Mouse (Mus musculus) limb, embryonic 11.5 days (tissue): Measurements from ENCODE around the gene Pitpnm1. TPM values are rescaled to one million over a fixed set of nuclear protein-coding genes. Genes with fewer than 3 reads are reported as not detected.
"Not testable (repeated sequence)": the region's sequence is repeated elsewhere in the genome, so short reads cannot be mapped to it uniquely, and the experiment has no call there.

Experiments
- ATAC-seq: fragments of 200-750 bp; cut with Nextera tagmentation; 2 replicates; pipeline ENCODE4 v1.8.0; 2017; ENCODE audit warnings: low read depth; ENCODE audit not compliant: insufficient number of reproducible peaks, low FRiP score, low TSS enrichment
- DNase-seq: peaks from one replicate; pipeline ENCODE4 v3.0.0-alpha.2; 2015; ENCODE audit warnings: low spot score
- H3K27ac ChIP-seq: fragments of 300-500 bp; sonication (generic); replicated peaks from 2 replicates; pipeline ENCODE4 v1.5.1; 2014; ENCODE audit warnings: low read depth, mild to moderate bottlenecking, low read length
- H3K27me3 ChIP-seq: fragments of 300-500 bp; sonication (generic); 2 replicates; pipeline ENCODE4 v1.6.1; 2014; ENCODE audit warnings: mild to moderate bottlenecking, low read length, mixed read lengths; ENCODE audit not compliant: control insufficient read depth, insufficient read depth
- H3K36me3 ChIP-seq: fragments of 300-500 bp; sonication (generic); 2 replicates; pipeline ENCODE4 v1.6.1; 2014; ENCODE audit warnings: mild to moderate bottlenecking, low read length, moderate library complexity, mixed read lengths; ENCODE audit not compliant: control insufficient read depth, insufficient read depth
- H3K4me1 ChIP-seq: fragments of 300-500 bp; sonication (generic); 2 replicates; pipeline ENCODE4 v1.6.1; 2014; ENCODE audit warnings: low read length, mixed read lengths; ENCODE audit not compliant: control insufficient read depth, insufficient read depth
- H3K4me2 ChIP-seq: fragments of 300-500 bp; sonication (generic); 2 replicates; pipeline ENCODE4 v1.6.1; 2014; ENCODE audit warnings: low read depth, mild to moderate bottlenecking, moderate library complexity; ENCODE audit not compliant: severe bottlenecking
- H3K4me3 ChIP-seq: fragments of 300-500 bp; sonication (generic); 2 replicates; pipeline ENCODE4 v1.5.1; 2014; ENCODE audit warnings: low read depth, low read length
- H3K9ac ChIP-seq: fragments of 300-500 bp; sonication (generic); 2 replicates; pipeline ENCODE4 v1.6.1; 2014; ENCODE audit warnings: mild to moderate bottlenecking, low read length
- H3K9me3 ChIP-seq: fragments of 300-500 bp; sonication (generic); 2 replicates; pipeline ENCODE4 v1.6.1; 2016; ENCODE audit warnings: low read length; ENCODE audit not compliant: control insufficient read depth
- WGBS: fragments of 180-500 bp; shearing (Covaris S2); extraction: QIAGEN DNeasy Blood & Tissue Kit; methylation state at CpG from one replicate; pipeline ENCODE4 v1.1.7; 2014; 5-methylcytosine and 5-hydroxymethylcytosine counted together
- polyA plus RNA-seq: library from polyadenylated mRNA; unstranded; fragments of >200 nt; fragmentation: Nextera tagmentation; extraction: Ambion mirVana; gene quantifications from 2 replicates; pipeline ENCODE4 v1.2.1, GENCODE M21; 2014

Pitpnm1 gene
- polyA plus RNA-seq, 1 experiment from 2014 or later, result 4.8 TPM

DNA sequence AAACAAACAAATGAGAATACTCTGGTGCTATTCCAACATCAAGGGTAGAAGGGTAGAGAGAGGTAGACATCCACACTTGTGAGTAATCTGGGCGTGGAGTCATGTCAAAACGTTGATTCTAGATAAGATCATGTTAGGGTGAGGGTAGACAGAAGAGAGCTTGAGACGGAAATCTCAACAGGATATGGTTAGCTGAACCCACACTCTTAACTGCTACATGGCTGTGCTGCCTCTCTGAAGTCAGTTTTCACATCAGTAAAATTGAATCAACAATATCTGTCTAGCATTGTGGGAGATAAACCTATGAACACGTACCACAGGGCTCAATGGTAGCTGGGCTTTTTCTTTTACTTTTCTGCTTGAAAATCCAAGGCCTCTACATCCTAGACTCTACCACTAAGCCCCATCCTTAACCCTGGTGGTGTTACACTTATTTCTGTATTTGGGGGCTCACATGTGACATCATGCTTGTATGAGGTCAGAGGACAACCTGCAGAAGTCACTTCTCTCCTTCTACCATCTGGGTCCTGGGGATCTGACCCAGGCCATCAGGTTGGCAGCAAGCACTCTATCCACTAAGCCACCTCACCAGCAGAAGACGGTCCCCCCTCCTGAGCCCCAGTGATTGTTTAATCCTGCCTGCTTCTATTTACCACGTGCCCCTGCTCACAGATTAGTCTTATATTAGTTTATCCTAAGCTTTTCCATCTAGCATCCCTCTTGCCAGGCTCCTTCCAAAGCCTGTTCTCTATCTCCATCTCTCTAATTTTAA is 20.1 kb downstream of the Pitpnm1 start:
- DNase-seq (no peak), ATAC-seq (no peak)
- no peaks in the 10 kb centered on the region for H3K27me3 ChIP-seq
- H3K27ac ChIP-seq, result no peak overlapping the region
- no peak overlapping the region for H3K4me3 ChIP-seq
- H3K36me3 ChIP-seq, result peaks cover 5% of the 10 kb centered on the region; the same call in 1 of the 2 replicates
- 94% methylated on average over 6 of the region's 6 CpGs for WGBS
- H3K9me3 ChIP-seq, result no peaks in the 10 kb centered on the region
- H3K4me1 ChIP-seq, result 0 out of 2 replicates have a peak, but pooled peaks cover 8% of the 10 kb centered on the region
- no peak overlapping the region for H3K4me2 ChIP-seq
- H3K9ac ChIP-seq, result no peak overlapping the region

DNA sequence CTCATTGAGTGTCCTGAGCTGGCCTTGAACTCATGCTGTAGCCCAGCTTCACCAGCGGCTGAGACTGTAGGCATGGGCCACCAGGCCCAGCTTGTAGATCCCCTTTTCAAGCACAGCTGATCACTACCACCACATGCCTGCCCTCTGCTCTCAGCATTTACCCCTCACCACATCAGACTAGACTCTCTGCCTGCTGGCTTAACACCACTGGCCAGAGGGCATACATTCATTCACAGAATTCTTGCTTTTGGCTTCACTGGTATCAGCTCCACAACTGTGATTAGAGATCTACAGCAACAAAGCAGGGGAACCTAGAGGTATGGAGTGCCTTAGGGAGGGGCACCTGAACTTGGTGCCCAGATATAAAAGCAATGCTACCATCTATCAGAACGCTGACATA is 20.7 kb downstream of the Pitpnm1 start:
- DNase-seq (no peak), ATAC-seq (no peak)
- 96% methylated on average over 2 of the region's 2 CpGs for WGBS
- Histone ChIP-seq H3K36me3 (0 out of 2 replicates have a peak, but pooled peaks cover 2% of the 10 kb centered on the region), H3K4me2 (peak overlapping the region; percentile 43), H3K27ac (no peak overlapping the region), H3K9ac (no peak overlapping the region), H3K27me3 (no peaks in the 10 kb centered on the region), H3K4me3 (no peak overlapping the region), H3K4me1 (0 out of 2 replicates have a peak, but pooled peaks cover 8% of the 10 kb centered on the region), H3K9me3 (no peaks in the 10 kb centered on the region)

DNA sequence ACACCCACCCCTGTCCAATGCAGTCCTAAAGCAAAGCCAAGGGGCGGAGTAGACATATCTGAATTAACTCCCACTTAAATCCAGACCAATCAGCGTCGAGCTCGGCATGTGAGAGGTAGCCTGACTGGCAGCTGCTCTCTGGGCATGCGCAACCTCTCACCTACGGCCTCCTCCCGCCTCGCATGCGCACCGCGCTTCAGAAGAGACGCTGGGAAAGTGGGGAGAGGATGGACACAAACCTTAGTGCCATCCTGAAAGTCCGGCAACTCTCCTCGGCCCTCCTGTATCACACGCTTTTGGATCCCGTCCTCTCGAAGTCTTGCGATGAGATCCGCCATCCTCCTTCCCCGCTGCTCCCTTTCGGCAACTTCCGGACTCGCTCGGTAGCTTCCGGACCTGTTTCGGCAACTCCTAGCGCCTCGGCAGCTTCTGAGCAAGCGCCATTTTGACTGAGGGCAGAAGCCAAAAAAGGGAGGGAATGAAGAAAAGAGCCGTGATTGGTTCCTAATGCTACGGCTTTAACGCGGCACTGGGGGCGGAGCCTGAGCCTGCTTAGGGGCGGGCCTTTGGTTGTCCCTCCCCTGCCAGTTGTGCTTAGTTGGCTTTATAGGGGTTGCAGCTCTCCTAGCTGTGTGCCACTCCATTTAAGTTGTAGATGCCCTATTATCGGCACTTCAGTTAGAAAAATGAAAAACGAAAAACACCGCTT is 21.5 kb downstream of the Pitpnm1 start:
- Histone ChIP-seq H3K4me1 (0 out of 2 replicates have a peak, but pooled peaks cover 8% of the 10 kb centered on the region), H3K27me3 (no peaks in the 10 kb centered on the region), H3K4me2 (peak overlapping the region; percentile 43), H3K36me3 (0 out of 2 replicates have a peak, but pooled peaks cover 2% of the 10 kb centered on the region), H3K27ac (peak overlapping the region; percentile 49), H3K4me3 (peak overlapping the region; percentile 36), H3K9me3 (no peaks in the 10 kb centered on the region), H3K9ac (peak overlapping the region; percentile 69)
- ATAC-seq, result peak; percentile 81
- DNase-seq, result peak; percentile 98
- 3% methylated on average over 38 of the region's 38 CpGs for WGBS

DNA sequence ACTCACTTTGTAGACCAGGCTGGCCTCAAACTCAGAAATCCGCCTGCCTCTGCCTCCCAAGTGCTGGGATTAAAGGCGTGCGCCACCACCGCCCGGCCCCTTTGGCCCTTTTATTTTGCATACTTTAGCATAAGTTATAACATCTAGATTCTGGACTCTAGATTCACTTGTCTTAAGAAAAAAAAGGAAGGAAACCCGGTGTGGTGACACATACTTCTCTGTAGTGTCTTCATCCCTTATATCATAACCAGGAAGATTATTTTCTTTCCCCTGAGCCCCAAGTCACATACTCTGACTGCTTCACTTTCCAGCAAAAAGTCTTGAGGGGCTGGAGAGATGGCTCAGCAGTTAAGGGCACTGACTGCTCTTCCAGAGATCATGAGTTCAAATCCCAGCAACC is 22.1 kb downstream of the Pitpnm1 start:
- not testable (repeated sequence) for H3K27ac ChIP-seq, H3K4me3 ChIP-seq
- WGBS, result 67% methylated on average over 6 of the region's 6 CpGs

DNA sequence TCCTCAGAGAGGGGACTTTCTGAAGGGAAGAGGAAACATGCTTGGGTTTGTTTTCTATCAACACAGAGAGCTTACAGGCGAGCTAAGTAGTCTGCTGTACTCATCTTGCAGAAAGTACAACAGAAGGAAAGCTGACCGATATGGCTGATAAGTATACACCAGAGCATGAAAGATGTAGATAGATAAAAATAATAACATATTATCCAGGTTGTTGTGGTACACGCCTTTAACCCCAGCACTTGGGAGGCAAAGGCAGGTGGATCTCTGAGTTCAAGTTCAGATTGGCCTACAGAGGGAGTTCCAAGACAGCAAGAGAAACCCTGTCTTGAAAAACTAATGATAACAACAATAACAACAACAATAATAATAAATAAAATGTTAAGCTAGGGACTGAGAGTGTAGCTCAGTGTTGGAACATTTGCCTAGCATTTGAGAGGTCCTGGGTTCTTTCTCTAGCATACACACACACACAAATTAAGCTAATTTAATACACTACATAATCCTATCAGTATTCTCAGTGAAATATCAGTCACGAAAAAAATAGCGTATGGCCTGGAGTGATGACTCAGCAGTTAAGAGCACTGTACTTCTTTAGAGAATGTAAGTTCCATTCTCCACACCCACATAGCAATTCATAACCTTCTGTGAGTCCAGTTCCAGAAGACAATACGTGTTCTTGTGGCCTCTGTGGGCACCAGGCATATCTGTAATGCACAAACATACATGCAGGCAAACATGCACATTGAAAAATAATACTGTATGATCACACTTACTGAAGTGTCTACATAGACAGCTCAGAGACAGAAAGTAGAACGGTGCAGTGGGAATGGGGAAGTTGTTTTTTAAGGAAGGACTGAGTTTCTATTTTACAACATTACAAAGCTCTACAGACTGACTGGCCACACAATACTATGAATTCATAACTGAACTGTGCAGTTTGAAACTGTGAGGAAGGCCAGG is 22.9 kb downstream of the Pitpnm1 start:
- 88% methylated on average over 7 of the region's 7 CpGs for WGBS
- H3K9me3 ChIP-seq, result no peaks in the 10 kb centered on the region
- no peak overlapping the region for H3K4me2 ChIP-seq
- peaks cover 4% of the 10 kb centered on the region; the same call in 1 of the 2 replicates for H3K36me3 ChIP-seq
- no peak for ATAC-seq
- H3K9ac ChIP-seq, result no peak overlapping the region
- H3K4me3 ChIP-seq, result no peak overlapping the region
- H3K27me3 ChIP-seq, result no peaks in the 10 kb centered on the region
- no peak overlapping the region for H3K27ac ChIP-seq
- H3K4me1 ChIP-seq, result peaks cover 15% of the 10 kb centered on the region
- no peak for DNase-seq

More for the DNA sequence above, 22.1 kb downstream of the Pitpnm1 start:
- peaks cover 14% of the 10 kb centered on the region for H3K4me1 ChIP-seq
- not testable (repeated sequence) for H3K9ac ChIP-seq, H3K9me3 ChIP-seq, ATAC-seq, H3K27me3 ChIP-seq, DNase-seq, H3K36me3 ChIP-seq, H3K4me2 ChIP-seq

DNA sequence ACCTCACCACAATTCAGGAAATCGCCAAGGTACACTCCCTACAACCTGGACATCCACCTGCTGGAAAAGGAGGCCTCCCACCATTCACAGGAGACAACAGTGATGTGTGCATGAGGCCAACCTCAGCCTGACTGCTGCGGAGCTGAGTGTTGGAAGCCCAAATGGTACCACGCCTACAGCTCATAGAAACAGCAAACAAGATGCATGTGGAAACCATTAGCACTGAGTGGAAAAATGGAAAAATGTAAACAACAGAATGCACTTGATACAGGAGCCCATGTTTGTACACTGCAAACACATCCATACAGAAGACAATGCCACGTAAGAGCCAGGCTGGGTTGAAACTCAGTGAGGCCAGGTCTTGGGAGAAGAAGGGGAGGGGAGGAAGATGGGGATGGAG is 24.6 kb downstream of the Pitpnm1 start:
- Histone ChIP-seq H3K27ac (no peak overlapping the region), H3K9ac (0 out of 2 replicates have a peak overlapping the region, but pooled peaks have one; percentile 34), H3K4me3 (no peak overlapping the region), H3K36me3 (peaks cover 5% of the 10 kb centered on the region; the same call in 1 of the 2 replicates), H3K4me2 (no peak overlapping the region), H3K4me1 (peaks cover 15% of the 10 kb centered on the region), H3K27me3 (no peaks in the 10 kb centered on the region), H3K9me3 (no peaks in the 10 kb centered on the region)
- ATAC-seq, result no peak
- DNase-seq, result no peak
- 79% methylated on average over 4 of the region's 4 CpGs for WGBS

DNA sequence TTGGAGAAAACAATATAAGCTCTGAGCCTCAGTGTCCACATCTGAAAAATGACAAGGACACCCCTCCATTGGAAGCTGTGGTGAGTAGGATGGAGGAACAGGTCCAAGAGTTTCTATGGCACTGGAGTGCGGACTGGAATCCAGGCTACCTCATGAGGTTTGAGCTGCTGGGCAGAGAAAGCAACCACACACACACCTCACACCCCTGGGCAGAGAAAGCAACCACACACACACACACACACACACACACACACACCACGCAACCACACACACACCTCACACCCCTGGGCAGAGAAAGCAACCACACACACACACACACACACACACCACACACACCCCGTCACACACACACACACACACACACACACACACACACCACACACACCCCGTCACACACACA is 25.5 kb downstream of the Pitpnm1 start:
- ATAC-seq, result peak; percentile 10; the same call in 1 of the 2 replicates
- not testable (repeated sequence) for H3K9me3 ChIP-seq, H3K27ac ChIP-seq, DNase-seq, H3K9ac ChIP-seq, H3K27me3 ChIP-seq, H3K36me3 ChIP-seq
- peaks cover 15% of the 10 kb centered on the region for H3K4me1 ChIP-seq
- WGBS, result 22% methylated on average over 4 of the region's 4 CpGs
- peak overlapping the region; percentile 65 for H3K4me2 ChIP-seq
- peak overlapping the region; percentile 60 for H3K4me3 ChIP-seq
